Mouse (Mus musculus) adrenal gland, adult 10 weeks (tissue): ENCODE measurements around the gene Vmn1r129. TPM values are rescaled to one million over a fixed set of nuclear protein-coding genes. Genes with fewer than 3 reads are reported as not detected.

Experiments used
- polyA plus RNA-seq: library from polyadenylated mRNA; stranded (reverse); fragments of 350-450 nt; fragmentation: Illumina TruSeq; extraction: RNeasy Lipid Tissue Mini Kit (QIAGEN cat#74804); gene quantifications from one replicate; pipeline ENCODE4 v1.2.3, GENCODE M21; 2014; ENCODE audit warnings: low read depth, low replicate concordance

The Vmn1r129 gene
- not detected for polyA plus RNA-seq

DNA sequence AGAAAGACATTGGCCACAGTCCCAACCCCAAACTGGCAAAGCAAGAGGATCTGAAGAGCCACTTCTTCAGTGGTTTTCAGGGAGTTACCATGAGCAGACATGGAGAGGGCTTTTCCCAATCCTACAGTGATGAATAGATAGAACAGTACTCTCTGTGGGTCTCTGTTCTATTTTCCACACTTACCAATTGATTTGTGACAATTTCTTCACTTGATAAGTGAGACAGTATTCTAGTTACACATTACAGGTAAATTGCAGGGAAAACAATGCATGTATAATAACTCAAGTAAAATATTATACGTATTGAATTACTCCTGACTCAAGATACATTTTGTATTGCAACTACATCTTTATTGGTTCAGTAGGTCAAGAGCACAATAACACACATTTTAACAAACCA is at the start of gene Vmn1r129:
Gene Vmn1r129, minus strand, starts transcription at position 101 of the 400 bp plus-strand sequence.

DNA sequence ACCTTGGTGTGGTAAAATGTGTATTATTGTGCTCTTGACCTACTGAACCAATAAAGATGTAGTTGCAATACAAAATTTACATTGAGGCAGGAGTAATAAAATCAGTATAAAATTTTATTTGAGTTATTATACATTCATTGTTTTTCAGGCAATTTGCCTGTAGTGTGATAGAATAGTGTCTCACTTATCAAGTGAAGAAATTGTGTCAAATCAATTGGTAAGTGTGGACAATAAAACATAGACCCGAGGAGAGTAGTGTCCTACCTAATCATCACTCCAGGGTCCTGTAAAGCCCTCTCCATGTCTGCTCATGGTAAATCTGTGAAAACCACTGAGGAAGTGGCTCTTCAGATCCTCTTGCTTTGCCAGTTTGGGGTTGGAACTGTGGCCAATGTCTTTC is 12.0 kb downstream of the Vmn1r129 start, which contains the start of gene Vmn1r128:
Gene Vmn1r128, plus strand, starts transcription at position 301 of the 400 bp plus-strand sequence.

DNA sequence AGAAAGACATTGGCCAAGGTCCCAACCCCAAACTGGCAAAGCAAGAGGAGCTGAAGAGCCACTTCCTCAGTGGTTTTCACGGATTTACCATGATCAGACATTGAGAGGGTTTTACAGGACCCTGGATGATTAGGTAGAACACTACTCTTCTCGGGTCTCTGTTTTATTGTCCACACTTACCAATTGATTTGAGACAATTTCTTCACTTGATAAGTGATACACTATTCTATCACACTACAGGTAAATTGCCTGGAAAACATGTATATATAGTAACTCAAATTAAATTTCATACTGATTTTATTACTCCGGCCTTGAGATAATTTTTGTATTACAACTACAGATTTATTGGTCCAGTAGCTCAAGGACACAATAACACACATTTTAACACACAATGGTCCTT is 41.3 kb downstream of the Vmn1r129 start, which contains the start of gene Vmn1r127:
Gene Vmn1r127, minus strand, starts transcription at position 101 of the 400 bp plus-strand sequence.

Other genes with a start within 250 kb of the Vmn1r129 start
- gene Vmn1r122, start 227.2 kb downstream of the Vmn1r129 start, polyA plus RNA-seq = not detected
- gene Vmn1r123, start 199.1 kb downstream of the Vmn1r129 start, polyA plus RNA-seq = not detected
- not detected for gene Gm5157, start 170.9 kb downstream of the Vmn1r129 start, polyA plus RNA-seq
- not detected for gene Vmn1r124, start 100.7 kb downstream of the Vmn1r129 start, polyA plus RNA-seq
- not detected for gene Vmn1r125, start 89.1 kb downstream of the Vmn1r129 start, polyA plus RNA-seq
- not detected for gene Vmn1r126, start 59.8 kb downstream of the Vmn1r129 start, polyA plus RNA-seq
- gene Vmn1r127, start 41.4 kb downstream of the Vmn1r129 start, polyA plus RNA-seq = not detected
- not detected for gene Vmn1r128, start 11.9 kb downstream of the Vmn1r129 start, polyA plus RNA-seq
- gene Gm6882, start 71.5 kb upstream of the Vmn1r129 start, polyA plus RNA-seq = not detected
- gene Vmn1r130, start 150.5 kb upstream of the Vmn1r129 start, polyA plus RNA-seq = not detected
- not detected for gene Vmn1r131, start 184.8 kb upstream of the Vmn1r129 start, polyA plus RNA-seq